Mouse (Mus musculus) C2C12 (cell line): ENCODE measurements around the gene Man2a2. TPM values are rescaled to one million over a fixed set of nuclear protein-coding genes. Genes with fewer than 3 reads are reported as not detected.

ENCODE experiments used
- H3K27me3 ChIP-seq: one replicate; pipeline ENCODE4 v1.6.1; 2011; ENCODE audit not compliant: control insufficient read depth, insufficient read depth, insufficient read length
- H3K36me3 ChIP-seq: one replicate; pipeline ENCODE4 v1.6.1; 2011; ENCODE audit not compliant: control insufficient read depth, insufficient read depth
- H3K4me3 ChIP-seq: one replicate; pipeline ENCODE4 v1.5.1; 2011; ENCODE audit warnings: mild to moderate bottlenecking, control low read depth; ENCODE audit not compliant: poor library complexity, insufficient read depth, severe bottlenecking
- H3K79me2 ChIP-seq: one replicate; pipeline ENCODE4 v1.6.1; 2011; ENCODE audit not compliant: control insufficient read depth, insufficient read depth
- H3K79me3 ChIP-seq: one replicate; pipeline ENCODE4 v1.6.1; 2011; ENCODE audit warnings: low read depth, control low read depth
- H3ac ChIP-seq: one replicate; pipeline ENCODE3; 2011; ENCODE audit warnings: low read depth; ENCODE audit not compliant: control insufficient read depth, insufficient read length
- CEBPB ChIP-seq: IDR thresholded peaks from one replicate; pipeline ENCODE4 v1.6.1; 2011; ENCODE audit warnings: low read depth, mild to moderate bottlenecking, control low read depth, moderate library complexity
- CTCF ChIP-seq: IDR thresholded peaks from one replicate; pipeline ENCODE4 v1.5.1; 2011; ENCODE audit not compliant: control insufficient read depth, insufficient read depth, insufficient read length
- FOSL1 ChIP-seq: IDR thresholded peaks from one replicate; pipeline ENCODE4 v1.8.0; 2011; ENCODE audit warnings: mild to moderate bottlenecking, low read length; ENCODE audit not compliant: poor library complexity, insufficient read depth, severe bottlenecking
- MAX ChIP-seq: IDR thresholded peaks from one replicate; pipeline ENCODE4 v1.6.1; 2011; ENCODE audit warnings: mild to moderate bottlenecking, control low read depth
- MYOD1 ChIP-seq: IDR thresholded peaks from one replicate; pipeline ENCODE4 v1.6.1; 2011; ENCODE audit warnings: low read depth; ENCODE audit not compliant: control insufficient read depth, insufficient read length
- MYOG ChIP-seq: IDR thresholded peaks from one replicate; pipeline ENCODE4 v1.6.1; 2011; ENCODE audit not compliant: control insufficient read depth, insufficient read length; ENCODE audit errors: extremely low read depth
- USF1 ChIP-seq: IDR thresholded peaks from one replicate; pipeline ENCODE4 v1.6.1; 2011; ENCODE audit warnings: low read depth, mild to moderate bottlenecking, control low read depth, moderate library complexity
- polyA plus RNA-seq: library from polyadenylated mRNA; unstranded; fragments of >200 nt; fragmentation: generic; extraction: Trizol; gene quantifications from one replicate; pipeline ENCODE4 v1.2.1, GENCODE M21; 2012; ENCODE audit warnings: missing spikeins

The Man2a2 gene
- polyA plus RNA-seq, 1 experiment: 21.5 TPM

- Histone ChIP-seq H3K27me3 (no peaks in the 10 kb centered on the region), H3ac (no peak overlapping the region), H3K4me3 (no peak overlapping the region), H3K79me3 (no peaks in the 10 kb centered on the region), H3K36me3 (peaks cover 98% of the 10 kb centered on the region), H3K79me2 (no peaks in the 10 kb centered on the region)
- no peak for TF ChIP-seq USF1
- TF ChIP-seq MAX: no peak
- TF ChIP-seq CTCF: no peak
- TF ChIP-seq CEBPB: no peak
- no peak for TF ChIP-seq MYOD1
- no peak for TF ChIP-seq MYOG
- TF ChIP-seq FOSL1: no peak
These were observed 60.4 kb downstream of the Man2a2 start for GRCm38 (mm10) chr7:80310771-80311170.

- no peak overlapping the region for H3K4me3 ChIP-seq
- peaks cover 8% of the 10 kb centered on the region for H3K79me2 ChIP-seq
- no peak overlapping the region for H3ac ChIP-seq
- no peaks in the 10 kb centered on the region for H3K27me3 ChIP-seq
- H3K79me3 ChIP-seq: peaks cover 6% of the 10 kb centered on the region
- peaks cover 94% of the 10 kb centered on the region for H3K36me3 ChIP-seq
- TF ChIP-seq CEBPB (no peak), USF1 (no peak)
These were observed 63.4 kb downstream of the Man2a2 start for GRCm38 (mm10) chr7:80307766-80308165.

- H3K4me3 ChIP-seq: no peak overlapping the region
- peaks cover 62% of the 10 kb centered on the region for H3K36me3 ChIP-seq
- TF ChIP-seq FOSL1 (no peak), CTCF (no peak), MYOG (no peak), MAX (no peak)
- H3ac ChIP-seq: no peak overlapping the region
- H3K27me3 ChIP-seq: no peaks in the 10 kb centered on the region
- H3K79me3 ChIP-seq: peaks cover 39% of the 10 kb centered on the region
- peaks cover 71% of the 10 kb centered on the region for H3K79me2 ChIP-seq
These were observed 69.7 kb downstream of the Man2a2 start for GRCm38 (mm10) chr7:80301522-80301921.

- Histone ChIP-seq H3K27me3 (no peaks in the 10 kb centered on the region), H3K36me3 (peaks cover 43% of the 10 kb centered on the region)
- TF ChIP-seq MAX (no peak), USF1 (no peak), CTCF (no peak), FOSL1 (no peak), MYOG (no peak), MYOD1 (no peak), CEBPB (no peak)
These were observed 71.6 kb downstream of the Man2a2 start for GRCm38 (mm10) chr7:80299568-80299967.

More at GRCm38 (mm10) chr7:80299568-80299967, 71.6 kb downstream of the Man2a2 start:
- Histone ChIP-seq H3K4me3 (no peak overlapping the region), H3K79me3 (peaks cover 56% of the 10 kb centered on the region), H3ac (no peak overlapping the region), H3K79me2 (peaks cover 90% of the 10 kb centered on the region)

Other genes with a start within 250 kb of the Man2a2 start
- gene Sema4b, start 184.5 kb downstream of the Man2a2 start, polyA plus RNA-seq: 19.8 TPM
- gene Cib1, start 138.6 kb downstream of the Man2a2 start, polyA plus RNA-seq: 131 TPM
- 1.2 TPM for gene Gdpgp1, start 138.5 kb downstream of the Man2a2 start, polyA plus RNA-seq
- not detected for gene Ttll13, start 125.0 kb downstream of the Man2a2 start, polyA plus RNA-seq
- gene Ngrn, start 110.2 kb downstream of the Man2a2 start, polyA plus RNA-seq: 31.1 TPM
- 6.6 TPM for gene Vps33b, start 101.7 kb downstream of the Man2a2 start, polyA plus RNA-seq
- 55.1 TPM for gene Prc1, start 76.9 kb downstream of the Man2a2 start, polyA plus RNA-seq
- 7.0 TPM for gene Rccd1, start 46.9 kb downstream of the Man2a2 start, polyA plus RNA-seq
- gene Unc45a, start 30.4 kb downstream of the Man2a2 start, polyA plus RNA-seq: 46.9 TPM
- gene Hddc3, start 28.3 kb downstream of the Man2a2 start, polyA plus RNA-seq: 55.9 TPM
- 0.82 TPM for gene Fes, start 16.6 kb upstream of the Man2a2 start, polyA plus RNA-seq
- gene Furin, start 34.1 kb upstream of the Man2a2 start, polyA plus RNA-seq: 63.6 TPM
- gene Blm, start 163.7 kb upstream of the Man2a2 start, polyA plus RNA-seq: 2.6 TPM